Mouse (Mus musculus) kidney, adult 2 months (tissue): Measurements from ENCODE around the gene Syt7. TPM values are rescaled to one million over a fixed set of nuclear protein-coding genes. Genes with fewer than 3 reads are reported as not detected.

Experiments
- DNase-seq: peaks from one replicate; pipeline ENCODE4 v3.0.0; 2021
- H3K27ac ChIP-seq: fragments of 200-500 bp; 2 replicates; pipeline ENCODE4 v1.5.1; 2012; ENCODE audit warnings: low read depth, low read length, control low read depth, inconsistent platforms; ENCODE audit not compliant: insufficient read depth
- H3K27me3 ChIP-seq: fragments of 200-500 bp; replicated peaks from 2 replicates; pipeline ENCODE4 v1.6.1; 2012; ENCODE audit warnings: mild to moderate bottlenecking, moderate library complexity, low read length, inconsistent platforms; ENCODE audit not compliant: control insufficient read depth, insufficient read depth
- H3K36me3 ChIP-seq: fragments of 200-500 bp; 2 replicates; pipeline ENCODE4 v1.6.1; 2012; ENCODE audit warnings: mild to moderate bottlenecking, moderate library complexity, low read length, inconsistent platforms; ENCODE audit not compliant: control insufficient read depth, insufficient read depth
- H3K4me1 ChIP-seq: fragments of 200-500 bp; 2 replicates; pipeline ENCODE4 v1.6.1; 2011; ENCODE audit warnings: low read length; ENCODE audit not compliant: control insufficient read depth, insufficient read depth
- H3K4me3 ChIP-seq: fragments of 200-500 bp; 2 replicates; pipeline ENCODE4 v1.5.1; 2011; ENCODE audit warnings: mild to moderate bottlenecking, low read depth, low read length, control low read depth; ENCODE audit not compliant: insufficient read depth
- CTCF ChIP-seq: fragments of 200-500 bp; conservative IDR thresholded peaks from 2 replicates; pipeline ENCODE4 v1.5.1; 2011; ENCODE audit warnings: low read depth, mild to moderate bottlenecking, control low read depth, low read length, moderate library complexity, mixed read lengths; ENCODE audit not compliant: insufficient read depth, insufficient read length
- POLR2A ChIP-seq: fragments of 200-500 bp; IDR thresholded peaks from one replicate; pipeline ENCODE4 v1.6.1; 2011; ENCODE audit warnings: low read depth, low read length, control low read depth
- WGBS: fragments of 180-500 bp; shearing (Covaris S2); methylation state at CpG from one replicate; pipeline ENCODE4 v1.1.7; 2018; 5-methylcytosine and 5-hydroxymethylcytosine counted together
- polyA plus RNA-seq: library from polyadenylated mRNA; depleted of rRNA; stranded (reverse); fragments of >200 nt; gene quantifications from 2 replicates; pipeline ENCODE4 v1.2.3, GENCODE M21; 2012

Gene Syt7
- polyA plus RNA-seq, 1 experiment = 4.6 TPM

- no peak for DNase-seq
- no peak overlapping the region for H3K4me3 ChIP-seq
- H3K4me1 ChIP-seq = no peaks in the 10 kb centered on the region
- no peaks in the 10 kb centered on the region for H3K27me3 ChIP-seq
- 75% methylated on average over 5 of the region's 5 CpGs for WGBS
- no peak overlapping the region for H3K27ac ChIP-seq
- TF ChIP-seq CTCF = no peak
- H3K36me3 ChIP-seq = no peaks in the 10 kb centered on the region
These were observed 41.1 kb upstream of the Syt7 start for GRCm38 (mm10) chr19:10347628-10348273.

GRCm38 (mm10) chr19:10352218-10352617 is 36.7 kb upstream of the Syt7 start:
- Histone ChIP-seq H3K4me3 (no peak overlapping the region), H3K4me1 (no peaks in the 10 kb centered on the region), H3K36me3 (no peaks in the 10 kb centered on the region), H3K27ac (no peak overlapping the region), H3K27me3 (no peaks in the 10 kb centered on the region)
- TF ChIP-seq CTCF (no peak), POLR2A (no peak)
- DNase-seq = no peak
- 91% methylated on average over 7 of the region's 7 CpGs for WGBS

- Histone ChIP-seq H3K27ac (no peak overlapping the region), H3K36me3 (no peaks in the 10 kb centered on the region), H3K4me3 (no peak overlapping the region), H3K27me3 (no peaks in the 10 kb centered on the region), H3K4me1 (no peaks in the 10 kb centered on the region)
- no peak for TF ChIP-seq POLR2A
- TF ChIP-seq CTCF = no peak
- DNase-seq = no peak
- WGBS = 89% methylated on average over 2 of the region's 2 CpGs
These were observed 34.1 kb upstream of the Syt7 start for GRCm38 (mm10) chr19:10354830-10355229.

GRCm38 (mm10) chr19:10356845-10357503 is 31.9 kb upstream of the Syt7 start:
- DNase-seq = no peak
- TF ChIP-seq POLR2A = no peak
- TF ChIP-seq CTCF = no peak
- H3K4me3 ChIP-seq = no peak overlapping the region
- no peaks in the 10 kb centered on the region for H3K4me1 ChIP-seq
- H3K36me3 ChIP-seq = no peaks in the 10 kb centered on the region
- no peak overlapping the region for H3K27ac ChIP-seq
- no peaks in the 10 kb centered on the region for H3K27me3 ChIP-seq
- 28% methylated on average over 12 of the region's 12 CpGs for WGBS

GRCm38 (mm10) chr19:10359105-10359946 is 29.6 kb upstream of the Syt7 start:
- H3K36me3 ChIP-seq = no peaks in the 10 kb centered on the region
- no peaks in the 10 kb centered on the region for H3K27me3 ChIP-seq
- WGBS = 77% methylated on average over 8 of the region's 8 CpGs
- H3K4me3 ChIP-seq = no peak overlapping the region
- TF ChIP-seq CTCF = no peak
- TF ChIP-seq POLR2A = no peak
- no peak for DNase-seq
- no peaks in the 10 kb centered on the region for H3K4me1 ChIP-seq
- H3K27ac ChIP-seq = no peak overlapping the region

- no peaks in the 10 kb centered on the region for H3K4me1 ChIP-seq
- no peak for TF ChIP-seq CTCF
- TF ChIP-seq POLR2A = no peak
- no peak for DNase-seq
- H3K27ac ChIP-seq = no peak overlapping the region
- 29% methylated on average over 6 of the region's 6 CpGs for WGBS
- no peak overlapping the region for H3K4me3 ChIP-seq
- H3K36me3 ChIP-seq = no peaks in the 10 kb centered on the region
- no peaks in the 10 kb centered on the region for H3K27me3 ChIP-seq
These were observed 26.3 kb upstream of the Syt7 start for GRCm38 (mm10) chr19:10362473-10363129.
